Mouse (Mus musculus) brain, embryonic 14.5 days (tissue): ENCODE data around the gene Sgsm1.

Source experiments
- CTCF ChIP-seq: fragments of 200-500 bp; IDR thresholded peaks from 2 replicates; pipeline ENCODE4 v1.5.1; 2012; ENCODE audit warnings: inconsistent platforms, mild to moderate bottlenecking, moderate library complexity, borderline replicate concordance; ENCODE audit not compliant: insufficient read depth, insufficient read length; ENCODE audit errors: extremely low read depth
- POLR2A ChIP-seq: fragments of 200-500 bp; IDR thresholded peaks from 2 replicates; pipeline ENCODE4 v1.6.1; 2012; ENCODE audit warnings: mild to moderate bottlenecking, inconsistent platforms, borderline replicate concordance; ENCODE audit not compliant: poor library complexity, insufficient read depth, insufficient read length, severe bottlenecking; ENCODE audit errors: extremely low read depth

- TF ChIP-seq CTCF: no peak
- TF ChIP-seq POLR2A: no peak
These were observed 19.5 kb downstream of the Sgsm1 start for GRCm38 (mm10) chr5:113291125-113291524.
